Mouse (Mus musculus) cortical plate, adult 2 months (tissue): ENCODE results near the gene Tlcd2.

Experiments used
- CTCF ChIP-seq: fragments of 200-500 bp; IDR thresholded peaks from 2 replicates; pipeline ENCODE4 v1.5.1; 2011; ENCODE audit warnings: mild to moderate bottlenecking, control low read depth, low read length; ENCODE audit not compliant: insufficient read depth; ENCODE audit errors: extremely low read depth
- POLR2A ChIP-seq: fragments of 200-500 bp; IDR thresholded peaks from 2 replicates; pipeline ENCODE4 v1.6.1; 2011; ENCODE audit warnings: mild to moderate bottlenecking, low read length, control low read depth; ENCODE audit not compliant: insufficient read depth; ENCODE audit errors: extremely low read depth

- TF ChIP-seq CTCF (no peak), POLR2A (no peak)
These were observed 10.6 kb upstream of the Tlcd2 start for GRCm38 (mm10) chr11:75450936-75451335.
